Mouse (Mus musculus) heart, adult 9 months (tissue): ENCODE results near the gene Rftn2.

Source experiments
- DNase-seq, 2 experiments: peaks; one replicate each; pipeline ENCODE4 v3.0.0; 2022; ENCODE audit warnings: low spot score in 2 of 2

The Rftn2 gene

GRCm38 (mm10) chr1:55226011-55226857, at the start of gene Rftn2:
Rftn2 (minus strand) TSS chr1:55226782.
- peak; percentile 23 to 34 for DNase-seq

- DNase-seq, result no peak
Measured at GRCm38 (mm10) chr1:55265447-55265846, 38.9 kb upstream of the Rftn2 start.

- no peak for DNase-seq
Measured at GRCm38 (mm10) chr1:55264385-55264784, 37.8 kb upstream of the Rftn2 start.

GRCm38 (mm10) chr1:55246374-55246773, 19.8 kb upstream of the Rftn2 start:
- no peak for DNase-seq

DNA sequence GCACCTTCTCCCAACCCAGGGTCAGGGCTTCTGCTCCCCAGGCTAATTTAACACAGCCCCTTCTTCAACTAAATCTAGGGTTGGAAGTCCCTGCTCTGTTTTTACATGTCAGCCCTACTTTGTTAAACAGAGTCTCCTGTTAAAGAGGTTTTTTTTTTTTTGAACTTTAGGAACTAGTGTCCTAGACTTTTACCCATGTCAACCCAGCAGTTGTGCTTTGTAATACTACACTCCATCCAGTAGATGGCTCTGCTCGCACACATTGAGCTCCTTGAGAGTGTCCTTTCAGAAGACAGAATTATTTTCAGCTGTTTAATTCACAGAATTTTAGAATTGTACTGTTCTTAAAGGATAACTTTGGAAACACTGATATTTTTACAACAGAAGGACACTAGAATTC, 12.7 kb upstream of the Rftn2 start:
- DNase-seq, result peak in 1 of 2 experiments; percentile 29

- no peak for DNase-seq
Measured at GRCm38 (mm10) chr1:55238496-55238895, 11.9 kb upstream of the Rftn2 start.

DNA sequence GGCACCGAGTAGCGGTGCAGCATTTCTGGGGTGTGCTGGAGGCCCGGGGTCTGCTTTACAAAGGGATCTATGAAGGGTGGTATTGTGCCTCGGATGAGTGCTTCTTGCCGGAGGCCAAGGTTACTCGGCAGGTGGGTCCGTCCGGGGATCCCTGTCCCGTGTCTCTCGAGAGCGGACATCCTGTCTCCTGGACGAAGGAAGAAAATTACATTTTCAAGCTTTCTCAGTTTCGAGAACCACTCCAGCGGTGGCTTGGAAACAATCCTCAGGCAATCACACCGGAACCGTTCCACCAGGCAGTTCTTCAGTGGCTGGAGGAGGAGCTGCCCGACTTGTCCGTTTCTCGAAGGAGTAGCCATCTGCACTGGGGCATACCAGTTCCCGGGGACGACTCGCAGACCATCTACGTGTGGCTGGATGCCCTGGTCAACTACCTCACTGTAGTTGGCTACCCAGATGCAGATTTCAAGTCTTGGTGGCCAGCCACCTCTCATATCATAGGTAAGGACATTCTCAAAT, 11.1 kb upstream of the Rftn2 start:
- DNase-seq, result peak in 1 of 2 experiments; percentile 16

- peak; percentile 94 to 95 for DNase-seq
Measured at GRCm38 (mm10) chr1:55236890-55237642, 10.5 kb upstream of the Rftn2 start, which contains the start of gene Mars2. Mars2 (plus strand) TSS chr1:55237177.

GRCm38 (mm10) chr1:55236487-55236886, 9.9 kb upstream of the Rftn2 start:
- no peak for DNase-seq

GRCm38 (mm10) chr1:55234910-55235520, 8.4 kb upstream of the Rftn2 start:
- DNase-seq, result no peak

DNA sequence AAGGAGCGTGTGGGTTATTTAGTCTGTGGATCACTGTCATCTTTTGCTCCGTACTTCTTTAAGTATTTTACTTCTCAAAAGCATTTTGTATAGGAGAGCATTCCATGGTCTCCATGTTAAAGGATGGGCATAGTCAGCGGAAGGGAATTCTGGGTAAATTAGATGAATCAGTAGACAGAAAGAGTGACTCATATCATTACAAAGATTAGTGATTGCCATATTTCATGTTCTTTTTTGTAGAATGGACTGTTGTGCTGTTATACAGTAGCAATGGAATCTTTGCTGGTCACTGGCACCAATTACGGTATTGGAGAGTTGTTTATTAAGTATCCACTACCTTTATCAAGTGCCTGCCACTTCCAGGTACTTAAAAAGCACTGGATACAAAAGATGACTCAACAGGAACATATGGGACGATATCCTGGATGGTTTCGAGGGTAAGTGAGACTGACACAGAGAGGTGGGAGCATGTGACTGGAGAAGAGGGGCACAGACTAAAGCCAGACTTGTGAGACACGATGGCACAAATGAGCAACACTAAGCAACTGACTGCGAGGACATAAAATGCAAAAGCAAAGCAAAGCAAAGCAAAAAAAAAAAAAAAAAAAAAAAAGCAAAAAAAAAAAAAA, 1.8 kb upstream of the Rftn2 start:
- DNase-seq, result no peak

DNA sequence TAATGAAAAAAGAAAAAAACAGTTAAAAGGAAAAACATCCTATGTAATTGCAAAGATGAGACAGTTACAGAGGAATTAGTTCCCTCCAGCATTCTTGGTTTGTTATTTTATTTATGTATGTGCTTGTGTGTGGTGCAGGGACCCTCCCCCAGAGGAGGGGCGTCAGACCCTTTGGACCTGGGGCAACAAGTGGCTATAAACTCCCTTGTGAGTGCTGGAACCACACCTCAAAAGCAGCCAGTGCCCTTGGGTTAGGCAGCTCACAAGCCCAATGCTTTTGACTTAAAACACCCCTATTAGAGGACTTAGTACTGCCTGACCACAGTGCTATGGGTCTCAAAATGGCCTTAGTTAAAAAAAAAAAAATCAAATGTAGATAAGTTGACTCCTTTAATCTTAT, 794 bp upstream of the Rftn2 start:
- DNase-seq, result no peak

GRCm38 (mm10) chr1:55225398-55225797, 1.2 kb downstream of the Rftn2 start:
- peak in 1 of 2 experiments; percentile 18 for DNase-seq

DNA sequence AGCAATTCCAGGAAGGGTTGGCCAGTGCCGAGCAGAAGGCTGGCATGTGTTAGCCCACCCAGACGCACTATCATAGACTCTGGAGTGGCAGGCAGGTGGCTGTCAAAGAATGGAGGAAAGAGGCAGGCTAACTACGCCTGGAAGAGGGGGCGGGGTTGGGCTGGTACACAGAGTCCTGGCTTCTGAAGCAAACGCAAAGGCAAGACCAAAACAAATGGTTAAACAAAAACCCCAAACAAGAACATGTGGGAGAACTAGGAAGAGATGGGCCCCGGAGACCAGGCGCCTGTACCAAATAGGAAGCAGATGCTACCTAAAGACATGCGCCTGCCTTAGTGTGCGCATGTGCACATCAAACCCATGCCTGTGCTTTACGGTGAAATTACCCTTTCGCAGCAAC, 2.5 kb downstream of the Rftn2 start:
- DNase-seq, result no peak

- no peak for DNase-seq
Measured at GRCm38 (mm10) chr1:55223026-55223425, 3.6 kb downstream of the Rftn2 start.

GRCm38 (mm10) chr1:55221352-55221751, 5.2 kb downstream of the Rftn2 start:
- peak in 1 of 2 experiments; percentile 30 for DNase-seq

DNA sequence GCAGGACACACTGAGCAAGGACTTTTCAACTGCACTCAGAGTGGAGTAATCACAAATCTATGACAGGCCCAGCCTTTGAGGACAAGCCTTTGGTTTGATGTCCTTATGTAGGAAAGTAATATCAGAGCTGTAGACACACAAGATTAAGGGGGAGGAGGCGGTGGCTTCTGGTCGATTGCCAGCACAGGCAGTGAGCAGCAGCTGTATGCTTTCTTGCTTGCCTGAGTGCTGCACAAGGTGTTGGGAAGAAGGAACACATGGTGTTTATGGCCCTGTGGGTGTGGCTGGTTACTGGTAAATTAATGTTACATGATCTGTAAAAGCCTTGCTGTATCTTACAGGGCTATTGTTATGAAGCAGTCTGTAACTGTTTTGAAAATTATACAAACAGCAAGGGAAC, 9.4 kb downstream of the Rftn2 start:
- no peak for DNase-seq

- DNase-seq, result peak; percentile 40 to 73
Measured at GRCm38 (mm10) chr1:55215185-55215813, 11.3 kb downstream of the Rftn2 start.

DNA sequence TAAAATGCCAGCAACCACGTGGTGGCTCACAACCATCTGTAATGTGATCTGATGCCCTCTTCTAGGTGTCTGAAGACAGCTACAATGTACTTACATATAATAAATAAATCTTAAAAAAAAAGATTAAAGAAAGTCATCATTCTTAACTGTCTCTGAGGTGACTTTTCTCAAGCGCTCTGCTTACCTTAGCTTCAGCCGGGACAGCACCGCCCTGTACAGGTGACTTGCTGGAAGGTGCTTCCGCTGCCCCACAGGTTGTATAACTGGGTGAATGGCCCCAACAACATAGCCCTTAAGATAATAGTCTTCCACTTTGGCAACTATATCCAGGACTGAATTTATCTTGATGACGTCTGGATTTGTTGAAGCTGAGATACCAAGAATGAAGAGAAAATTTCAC, 12.6 kb downstream of the Rftn2 start:
- DNase-seq, result no peak

DNA sequence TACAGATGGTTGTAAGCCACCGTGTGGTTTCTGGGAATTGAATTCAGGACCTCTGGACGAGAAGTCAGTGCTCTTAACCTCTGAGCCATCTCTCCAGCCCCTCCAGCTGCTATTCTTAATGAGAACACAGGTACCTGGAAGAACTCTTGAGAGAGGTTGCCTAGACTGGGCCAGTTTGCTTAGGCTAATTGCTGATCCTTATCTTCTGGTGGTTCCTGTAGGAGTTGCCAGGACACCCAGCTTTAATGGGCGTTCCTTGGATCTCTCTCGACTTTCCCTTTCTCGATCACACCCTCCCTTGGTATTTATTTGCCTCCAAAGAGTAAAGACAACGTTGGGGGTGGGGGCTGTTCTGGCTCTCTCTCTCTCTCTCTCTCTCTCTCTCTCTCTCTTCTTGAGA, 13.1 kb downstream of the Rftn2 start:
- no peak for DNase-seq

- DNase-seq, result no peak
Measured at GRCm38 (mm10) chr1:55212771-55213170, 13.8 kb downstream of the Rftn2 start.
